Mouse (Mus musculus) 3T3-L1 (cell line): ENCODE data around the gene Mturn.

Source experiments
- DNase-seq: peaks from one replicate; pipeline ENCODE4 v3.0.0-alpha.2; 2015; ENCODE audit warnings: low read depth, low spot score

Gene Mturn

GRCm38 (mm10) chr6:54729451-54730105 lies 48.2 kb downstream of the Mturn start:
- DNase-seq, result no peak

- DNase-seq, result peak; percentile 44
These were observed 50.3 kb downstream of the Mturn start for GRCm38 (mm10) chr6:54731726-54732125.

GRCm38 (mm10) chr6:54732721-54733120 lies 51.3 kb downstream of the Mturn start:
- DNase-seq, result peak; percentile 19

- no peak for DNase-seq
These were observed 54.7 kb downstream of the Mturn start for GRCm38 (mm10) chr6:54736126-54736525.

- DNase-seq, result no peak
These were observed 55.8 kb downstream of the Mturn start for GRCm38 (mm10) chr6:54737255-54737654.

GRCm38 (mm10) chr6:54737684-54738083 lies 56.3 kb downstream of the Mturn start:
- DNase-seq, result no peak

- DNase-seq, result no peak
These were observed 67.6 kb downstream of the Mturn start for GRCm38 (mm10) chr6:54749056-54749455.

GRCm38 (mm10) chr6:54751621-54752020 lies 70.2 kb downstream of the Mturn start:
- no peak for DNase-seq

GRCm38 (mm10) chr6:54752076-54752475 lies 70.7 kb downstream of the Mturn start:
- DNase-seq, result peak; percentile 52
